Mouse (Mus musculus) adrenal gland, postnatal 0 days (tissue): Measurements from ENCODE around the gene Lsm10. TPM values are rescaled to one million over a fixed set of nuclear protein-coding genes. Genes with fewer than 3 reads are reported as not detected.

Source experiments
- polyA plus RNA-seq: library from polyadenylated mRNA; unstranded; fragments of >200 nt; fragmentation: Nextera tagmentation; extraction: Ambion mirVana; gene quantifications from 2 replicates; pipeline ENCODE4 v1.2.1, GENCODE M21; 2015

Gene Lsm10
- 69.4 and 75.4 TPM in 2 replicates for polyA plus RNA-seq

DNA sequence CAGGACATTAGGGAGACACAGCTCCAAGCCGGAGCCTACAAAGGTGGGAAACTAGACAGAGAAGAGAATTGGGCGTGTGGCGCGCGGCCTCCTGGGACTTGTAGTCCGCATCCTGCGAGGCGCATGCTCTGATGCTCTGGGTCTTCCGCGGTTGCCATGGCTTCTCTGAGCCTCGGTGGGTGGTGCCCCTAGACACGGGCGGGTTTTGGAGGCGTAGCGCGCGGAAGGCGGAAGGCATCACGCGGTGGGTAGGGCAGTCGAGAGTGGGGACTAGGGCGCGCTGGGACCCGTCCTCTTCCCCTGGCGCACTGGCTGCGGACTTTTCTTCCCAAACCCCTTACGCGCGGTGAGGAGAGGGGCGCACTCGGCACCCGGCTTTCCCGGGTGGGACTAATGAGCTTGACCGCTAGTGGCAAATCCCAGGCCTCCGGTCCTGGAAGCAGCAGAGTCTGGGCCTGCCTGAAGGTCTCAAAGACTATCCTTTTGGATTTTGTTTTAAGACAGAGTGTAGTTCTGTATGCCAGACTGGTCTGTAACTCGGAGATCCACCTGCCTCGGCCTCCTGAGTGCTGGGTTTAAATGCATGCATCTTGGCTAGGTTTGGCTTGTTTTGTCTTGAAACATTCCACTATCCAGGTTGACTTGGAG is at the start of gene Lsm10:
Gene Lsm10, plus strand, starts transcription at position 160 of the 648 bp plus-strand sequence.

GRCm38 (mm10) chr4:126046851-126047585 is 49.4 kb upstream of the Lsm10 start, which contains the start of gene Mrps15:
Mrps15 (plus strand) TSS chr4:126046925.

GRCm38 (mm10) chr4:126058134-126058996 is 38.1 kb upstream of the Lsm10 start, which contains the start of gene Oscp1:
Oscp1 (plus strand) TSS chr4:126058565.

DNA sequence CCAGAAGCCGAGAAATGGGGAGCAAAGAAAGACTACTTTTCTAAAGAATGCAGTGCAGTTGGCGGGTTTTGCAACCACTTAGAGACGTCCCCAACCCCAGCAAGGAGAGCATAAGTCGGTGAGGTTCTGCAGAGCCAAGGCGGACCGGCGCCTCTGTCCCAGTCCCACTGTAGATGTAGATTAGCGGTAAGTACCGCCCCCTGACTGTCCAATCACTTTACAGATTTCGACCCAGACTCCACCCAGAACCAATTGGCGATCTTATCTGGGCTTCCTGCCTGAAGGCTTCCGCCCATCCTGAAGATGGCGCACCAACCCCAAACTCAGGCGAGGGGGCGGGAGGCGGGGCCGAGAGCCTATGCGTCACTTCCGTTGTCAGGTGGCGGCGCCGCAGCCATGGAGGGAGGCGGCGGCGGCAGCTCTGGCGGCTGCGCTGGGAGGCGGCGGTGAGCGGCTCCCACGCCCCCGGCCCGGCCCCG is 7.2 kb downstream of the Lsm10 start, which contains the start of gene Stk40:
Gene Stk40, plus strand, starts transcription at position 368 of the 479 bp plus-strand sequence.

GRCm38 (mm10) chr4:126147533-126148160 is 51.2 kb downstream of the Lsm10 start, which contains the start of gene Eva1b:
Eva1b (plus strand) TSS chr4:126147744.

Other genes starting within 250 kb of the Lsm10 start
- gene Csf3r, start 72.1 kb upstream of the Lsm10 start, polyA plus RNA-seq: 0.82 and 1.2 TPM in 2 replicates
- gene Mrps15, start 49.7 kb upstream of the Lsm10 start, polyA plus RNA-seq: 125 and 159 TPM in 2 replicates
- 10.7 and 12.6 TPM in 2 replicates for gene Oscp1, start 38.1 kb upstream of the Lsm10 start, polyA plus RNA-seq
- gene Stk40, start 7.3 kb downstream of the Lsm10 start, polyA plus RNA-seq: 11.4 and 14.1 TPM in 2 replicates
- gene Eva1b, start 51.1 kb downstream of the Lsm10 start, polyA plus RNA-seq: 88.0 and 119 TPM in 2 replicates
- 5.4 and 5.5 TPM in 2 replicates for gene Sh3d21, start 66.9 kb downstream of the Lsm10 start, polyA plus RNA-seq
- gene Thrap3, start 106.1 kb downstream of the Lsm10 start, polyA plus RNA-seq: 91.4 and 131 TPM in 2 replicates
- gene Map7d1, start 159.7 kb downstream of the Lsm10 start, polyA plus RNA-seq: 28.7 and 41.5 TPM in 2 replicates
- gene Trappc3, start 165.7 kb downstream of the Lsm10 start, polyA plus RNA-seq: 109 TPM in 2 replicates
- gene Col8a2, start 190.2 kb downstream of the Lsm10 start, polyA plus RNA-seq: 11.9 and 24.7 TPM in 2 replicates
- 52.1 and 60.8 TPM in 2 replicates for gene Adprhl2, start 225.1 kb downstream of the Lsm10 start, polyA plus RNA-seq
- gene Tekt2, start 229.1 kb downstream of the Lsm10 start, polyA plus RNA-seq: 5.9 and 8.6 TPM in 2 replicates